Mouse (Mus musculus) kidney, embryonic 15.5 days (tissue): ENCODE measurements around the gene Zic5. TPM values are rescaled to one million over a fixed set of nuclear protein-coding genes. Genes with fewer than 3 reads are reported as not detected.

ENCODE experiments used
- ATAC-seq: fragments of 200-750 bp; cut with Nextera tagmentation; replicated peaks from 2 replicates; pipeline ENCODE4 v1.8.0; 2017; ENCODE audit warnings: moderate TSS enrichment; ENCODE audit not compliant: low FRiP score
- H3K27ac ChIP-seq: fragments of 300-500 bp; sonication (generic); 2 replicates; pipeline ENCODE4 v1.5.1; 2015; ENCODE audit warnings: mild to moderate bottlenecking, inconsistent platforms
- H3K27me3 ChIP-seq: fragments of 300-500 bp; sonication (generic); 2 replicates; pipeline ENCODE4 v1.6.1; 2015; ENCODE audit warnings: inconsistent platforms
- H3K36me3 ChIP-seq: fragments of 300-500 bp; sonication (generic); 2 replicates; pipeline ENCODE4 v1.6.1; 2015; ENCODE audit warnings: inconsistent platforms
- H3K4me1 ChIP-seq: fragments of 300-500 bp; sonication (generic); 2 replicates; pipeline ENCODE4 v1.6.1; 2015; ENCODE audit warnings: inconsistent platforms
- H3K4me2 ChIP-seq: fragments of 300-500 bp; sonication (generic); 2 replicates; pipeline ENCODE4 v1.6.1; 2015; ENCODE audit warnings: moderate library complexity, mild to moderate bottlenecking, inconsistent platforms
- H3K4me3 ChIP-seq: fragments of 300-500 bp; sonication (generic); replicated peaks from 2 replicates; pipeline ENCODE4 v1.5.1; 2015; ENCODE audit warnings: mild to moderate bottlenecking, inconsistent platforms
- H3K9ac ChIP-seq: fragments of 300-500 bp; sonication (generic); 2 replicates; pipeline ENCODE4 v1.6.1; 2015; ENCODE audit warnings: mild to moderate bottlenecking, inconsistent platforms
- H3K9me3 ChIP-seq: fragments of 300-500 bp; sonication (generic); replicated peaks from 2 replicates; pipeline ENCODE4 v1.6.1; 2016; ENCODE audit warnings: inconsistent platforms
- WGBS: fragments of 180-500 bp; shearing (Covaris S2); methylation state at CpG from one replicate; pipeline ENCODE4 v1.1.7; 2015; ENCODE audit warnings: mixed read lengths; 5-methylcytosine and 5-hydroxymethylcytosine counted together
- polyA plus RNA-seq: library from polyadenylated mRNA; unstranded; fragments of >200 nt; fragmentation: Nextera tagmentation; extraction: Ambion mirVana; gene quantifications from 2 replicates; pipeline ENCODE4 v1.2.1, GENCODE M21; 2015

Gene Zic5
- polyA plus RNA-seq, 1 experiment from 2014 or later = 0.13 TPM

DNA sequence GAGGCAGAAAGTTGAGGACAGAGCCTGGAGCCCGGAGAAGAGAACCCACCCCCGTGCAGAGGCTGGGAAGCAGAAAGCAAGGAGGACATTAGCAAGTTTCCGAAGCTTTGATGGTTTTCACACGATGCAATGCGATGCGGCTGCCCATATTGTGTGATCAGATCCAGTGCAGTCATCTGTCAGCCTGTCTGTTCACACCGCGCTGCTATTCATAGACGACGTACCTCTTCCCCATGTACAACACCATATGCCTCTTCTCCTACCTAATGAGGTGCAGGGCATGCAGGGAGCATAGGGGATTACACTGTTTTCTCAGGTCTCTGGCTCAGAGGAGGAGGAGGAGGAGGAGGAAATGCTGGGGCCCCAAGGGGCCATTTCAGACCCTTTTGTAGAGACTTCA lies 28.6 kb downstream of the Zic5 start:
- H3K27me3 ChIP-seq = no peaks in the 10 kb centered on the region
- H3K4me2 ChIP-seq = no peak overlapping the region
- WGBS = 54% methylated on average over 10 of the region's 10 CpGs
- H3K4me1 ChIP-seq = no peaks in the 10 kb centered on the region
- no peak overlapping the region for H3K27ac ChIP-seq
- no peaks in the 10 kb centered on the region for H3K36me3 ChIP-seq
- H3K4me3 ChIP-seq = no peak overlapping the region
- no peak overlapping the region for H3K9ac ChIP-seq
- H3K9me3 ChIP-seq = no peaks in the 10 kb centered on the region
- no peak for ATAC-seq

- Histone ChIP-seq H3K9ac (no peak overlapping the region), H3K9me3 (no peaks in the 10 kb centered on the region), H3K4me2 (no peak overlapping the region), H3K4me1 (no peaks in the 10 kb centered on the region), H3K27me3 (no peaks in the 10 kb centered on the region), H3K4me3 (no peak overlapping the region), H3K27ac (no peak overlapping the region), H3K36me3 (no peaks in the 10 kb centered on the region)
- 81% methylated on average over 10 of the region's 10 CpGs for WGBS
- no peak for ATAC-seq
Measured at GRCm38 (mm10) chr14:122434039-122434438, 31.4 kb downstream of the Zic5 start.

GRCm38 (mm10) chr14:122432558-122432957 lies 32.9 kb downstream of the Zic5 start:
- Histone ChIP-seq H3K4me2 (no peak overlapping the region), H3K36me3 (no peaks in the 10 kb centered on the region), H3K9me3 (no peaks in the 10 kb centered on the region), H3K27ac (no peak overlapping the region), H3K4me3 (no peak overlapping the region), H3K9ac (no peak overlapping the region), H3K27me3 (no peaks in the 10 kb centered on the region), H3K4me1 (no peaks in the 10 kb centered on the region)
- no peak for ATAC-seq
- WGBS = 65% methylated on average over 3 of the region's 3 CpGs

GRCm38 (mm10) chr14:122427654-122428053 lies 37.8 kb downstream of the Zic5 start:
- Histone ChIP-seq H3K36me3 (no peaks in the 10 kb centered on the region), H3K27me3 (0 out of 2 replicates have a peak, but pooled peaks cover 4% of the 10 kb centered on the region), H3K9me3 (no peaks in the 10 kb centered on the region), H3K4me2 (no peak overlapping the region), H3K4me3 (no peak overlapping the region), H3K9ac (no peak overlapping the region), H3K4me1 (peaks cover 8% of the 10 kb centered on the region), H3K27ac (no peak overlapping the region)
- no peak for ATAC-seq
- WGBS = 88% methylated on average over 3 of the region's 3 CpGs

- no peak overlapping the region for H3K27ac ChIP-seq
- peaks cover 7% of the 10 kb centered on the region; the same call in 1 of the 2 replicates for H3K27me3 ChIP-seq
- WGBS = 37% methylated on average over 8 of the region's 8 CpGs
- no peaks in the 10 kb centered on the region for H3K9me3 ChIP-seq
- no peak overlapping the region for H3K9ac ChIP-seq
- ATAC-seq = 0 out of 2 replicates have a peak, but pooled peaks have one; percentile 26
- H3K36me3 ChIP-seq = no peaks in the 10 kb centered on the region
- peak overlapping the region; percentile 25; the same call in 1 of the 2 replicates for H3K4me2 ChIP-seq
- H3K4me3 ChIP-seq = no peak overlapping the region
- H3K4me1 ChIP-seq = peaks cover 8% of the 10 kb centered on the region
Measured at GRCm38 (mm10) chr14:122427204-122427560, 38.3 kb downstream of the Zic5 start.

- Histone ChIP-seq H3K4me2 (peak overlapping the region; percentile 25; the same call in 1 of the 2 replicates), H3K9me3 (no peaks in the 10 kb centered on the region), H3K27me3 (peaks cover 11% of the 10 kb centered on the region), H3K4me3 (no peak overlapping the region), H3K27ac (no peak overlapping the region), H3K36me3 (no peaks in the 10 kb centered on the region), H3K9ac (no peak overlapping the region), H3K4me1 (peaks cover 8% of the 10 kb centered on the region)
- 28% methylated on average over 10 of the region's 10 CpGs for WGBS
- peak; percentile 73 for ATAC-seq
Measured at GRCm38 (mm10) chr14:122426529-122427203, 38.8 kb downstream of the Zic5 start.

- peaks cover 12% of the 10 kb centered on the region for H3K27me3 ChIP-seq
- no peak for ATAC-seq
- 76% methylated on average over 3 of the region's 3 CpGs for WGBS
Measured at GRCm38 (mm10) chr14:122424441-122424840, 41.0 kb downstream of the Zic5 start.

GRCm38 (mm10) chr14:122416166-122416771 lies 49.2 kb downstream of the Zic5 start:
- no peak overlapping the region for H3K4me3 ChIP-seq
- no peak for ATAC-seq
- no peaks in the 10 kb centered on the region for H3K36me3 ChIP-seq
- no peak overlapping the region for H3K27ac ChIP-seq
- H3K9me3 ChIP-seq = no peaks in the 10 kb centered on the region
- 0 out of 2 replicates have a peak, but pooled peaks cover 4% of the 10 kb centered on the region for H3K4me1 ChIP-seq
- no peak overlapping the region for H3K9ac ChIP-seq
- WGBS = 38% methylated on average over 4 of the region's 4 CpGs
- H3K4me2 ChIP-seq = no peak overlapping the region
- peaks cover 10% of the 10 kb centered on the region for H3K27me3 ChIP-seq

More at GRCm38 (mm10) chr14:122424441-122424840, 41.0 kb downstream of the Zic5 start:
- H3K4me2 ChIP-seq = no peak overlapping the region
- H3K4me1 ChIP-seq = peaks cover 8% of the 10 kb centered on the region
- no peaks in the 10 kb centered on the region for H3K9me3 ChIP-seq
- no peaks in the 10 kb centered on the region for H3K36me3 ChIP-seq
- no peak overlapping the region for H3K27ac ChIP-seq
- H3K4me3 ChIP-seq = no peak overlapping the region
- no peak overlapping the region for H3K9ac ChIP-seq

GRCm38 (mm10) chr14:122414786-122415185 lies 50.7 kb downstream of the Zic5 start:
- ATAC-seq = no peak
- WGBS = 81% methylated on average over 2 of the region's 2 CpGs
- no peak overlapping the region for H3K9ac ChIP-seq
- no peak overlapping the region for H3K4me2 ChIP-seq
- no peaks in the 10 kb centered on the region for H3K36me3 ChIP-seq
- H3K27ac ChIP-seq = no peak overlapping the region
- H3K4me3 ChIP-seq = no peak overlapping the region
- H3K4me1 ChIP-seq = 0 out of 2 replicates have a peak, but pooled peaks cover 4% of the 10 kb centered on the region
- no peaks in the 10 kb centered on the region for H3K9me3 ChIP-seq
- H3K27me3 ChIP-seq = peaks cover 21% of the 10 kb centered on the region

DNA sequence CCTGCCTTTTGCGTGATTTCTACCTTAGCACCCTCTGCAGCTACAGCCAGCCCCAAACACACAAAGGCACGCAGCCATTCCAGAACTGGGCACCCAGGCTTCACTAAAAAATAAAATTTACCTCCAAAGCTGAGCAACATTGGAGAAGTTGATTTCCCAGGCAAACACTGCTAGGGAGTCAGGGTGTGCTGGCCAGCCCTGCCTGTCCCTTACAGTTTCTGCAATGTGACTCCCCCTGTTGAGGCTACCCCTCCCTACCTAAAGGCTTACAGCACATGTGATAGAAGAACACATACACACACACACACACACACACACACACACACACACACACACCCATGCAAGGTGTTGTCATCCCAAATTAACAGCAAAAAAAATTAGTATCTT lies 51.9 kb downstream of the Zic5 start:
- Histone ChIP-seq H3K27me3 (peaks cover 30% of the 10 kb centered on the region), H3K9me3 (no peaks in the 10 kb centered on the region), H3K9ac (no peak overlapping the region), H3K4me1 (0 out of 2 replicates have a peak, but pooled peaks cover 4% of the 10 kb centered on the region), H3K36me3 (no peaks in the 10 kb centered on the region), H3K4me2 (no peak overlapping the region), H3K27ac (no peak overlapping the region), H3K4me3 (no peak overlapping the region)
- no peak for ATAC-seq
- WGBS = 68% methylated on average over 2 of the region's 2 CpGs

DNA sequence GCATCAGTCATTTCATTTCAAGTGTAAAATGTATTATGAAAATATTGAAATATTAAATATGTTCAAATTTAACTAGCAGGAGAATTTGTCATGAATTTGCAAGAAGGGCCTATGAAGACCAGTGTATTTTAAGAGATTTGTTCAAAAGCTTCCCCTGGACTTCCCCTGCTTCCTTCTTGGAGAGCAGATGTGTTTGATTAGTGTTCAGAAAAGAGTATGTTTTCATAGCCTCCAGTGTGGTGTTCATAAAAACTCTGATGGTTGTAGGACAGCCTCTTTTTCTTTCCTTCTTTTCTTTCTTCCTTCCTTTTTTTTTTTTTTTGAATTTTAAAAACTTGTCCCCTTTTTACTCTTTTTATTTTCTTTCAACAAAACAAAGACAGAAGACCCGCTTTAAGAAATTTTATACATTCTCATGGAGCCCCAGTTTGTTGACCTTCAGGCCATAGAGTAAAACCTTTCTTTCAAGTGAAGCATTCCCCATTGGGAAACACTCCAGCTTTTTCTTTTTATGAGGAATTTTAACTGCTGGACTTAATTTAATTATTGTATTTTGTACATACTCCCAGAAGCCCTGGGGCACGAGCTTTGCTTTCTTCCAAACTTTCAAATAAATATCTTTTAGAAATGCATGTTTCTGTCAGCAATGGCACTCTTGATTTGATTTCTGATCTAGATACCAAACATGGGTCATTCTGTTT lies 52.5 kb downstream of the Zic5 start:
- Histone ChIP-seq H3K4me1 (0 out of 2 replicates have a peak, but pooled peaks cover 4% of the 10 kb centered on the region), H3K4me2 (no peak overlapping the region), H3K36me3 (no peaks in the 10 kb centered on the region), H3K27ac (no peak overlapping the region), H3K27me3 (peaks cover 36% of the 10 kb centered on the region), H3K4me3 (no peak overlapping the region), H3K9me3 (no peaks in the 10 kb centered on the region), H3K9ac (no peak overlapping the region)
- no peak for ATAC-seq
- 44% methylated on average over 2 of the region's 2 CpGs for WGBS
